25 mouse cellular contexts compared by ENCODE assay signal in genomic region chr6:108644311-108644710, GRCm38 (mm10). TPM values are rescaled to one million over a fixed set of nuclear protein-coding genes. Genes with fewer than 3 reads are reported as not detected.
DNase-seq lines count a peak whose midpoint lies in the region; ATAC-seq and TF ChIP-seq lines count a peak whose summit lies in the region.
"Had no signal": no experiment of that assay in that cellular context is flagged by ENCODE, and none has a peak within 500 bp of the region (broad histone marks: within the 10 kb centered on the region; RNA-seq: fewer than 3 reads in every experiment).

No protein-coding gene starts in this region.

- H3K9ac ChIP-seq in midbrain, embryonic 11.5 days (ENCODE audit: low read length), result no peak overlapping the region
- H3K9ac ChIP-seq in ES-E14 (ENCODE audit: insufficient read depth, low read depth, low read length, poor library complexity, severe bottlenecking), result no peak overlapping the region
- H3K9ac ChIP-seq: embryonic facial prominence, embryonic 13.5 days; embryonic facial prominence, embryonic 15.5 days; forebrain, embryonic 12.5 days had no signal

- no peaks in the 10 kb centered on the region for H3K27me3 ChIP-seq in midbrain, embryonic 11.5 days (ENCODE audit: control insufficient read depth, insufficient read depth, low read length)
- no peaks in the 10 kb centered on the region for H3K27me3 ChIP-seq in midbrain, embryonic 10.5 days (ENCODE audit: low read depth, poor library complexity, severe bottlenecking)
- H3K27me3 ChIP-seq: CH12.LX; embryonic facial prominence, embryonic 13.5 days; embryonic facial prominence, embryonic 15.5 days; forebrain, embryonic 12.5 days had no signal

- peak; percentile 57 for DNase-seq in midbrain, embryonic 11.5 days (ENCODE audit: low spot score, missing footprints)
- DNase-seq in midbrain, embryonic 10.5 days (ENCODE audit: low spot score), result no peak
- DNase-seq in ES-E14 (ENCODE audit: low read depth, low spot score) (peak; percentile 46), ZHBTc4 (ENCODE audit: low read depth, low spot score) (peak; percentile 74)
- no peak for DNase-seq in cerebellum, postnatal 36 days
- no peak for DNase-seq in right cerebral cortex, postnatal 25 days
- DNase-seq: adrenal gland, adult 2 months; adrenal gland, postnatal 10 days; adrenal gland, postnatal 25 days; B cell, adult 2 months; cerebellum, adult 11 months; cerebellum, adult 18-20 months; cerebellum, adult 8-10 months; cerebellum, adult 9-11 months; cerebellum, postnatal 25 days; embryo, embryonic 11 days had no signal

- H3K4me1 ChIP-seq in midbrain, embryonic 11.5 days (ENCODE audit: control insufficient read depth, insufficient read depth, low read length), result no peaks in the 10 kb centered on the region
- H3K4me1 ChIP-seq in midbrain, embryonic 10.5 days, result no peaks in the 10 kb centered on the region
- peaks cover 4 to 11% of the 10 kb centered on the region in 2 experiments; a peak in 2 of 4 replicates for H3K4me1 ChIP-seq in ES-E14 (ENCODE audit: control insufficient read depth in 2 of 2, insufficient read depth in 2 of 2, low read length in 2 of 2, poor library complexity in 1 of 2)
- H3K4me1 ChIP-seq: embryonic facial prominence, embryonic 13.5 days; embryonic facial prominence, embryonic 15.5 days; forebrain, embryonic 12.5 days had no signal

- no peaks in the 10 kb centered on the region for H3K36me3 ChIP-seq in midbrain, embryonic 11.5 days (ENCODE audit: control insufficient read depth, insufficient read depth, low read length)
- no peaks in the 10 kb centered on the region for H3K36me3 ChIP-seq in midbrain, embryonic 10.5 days
- no peaks in the 10 kb centered on the region for H3K36me3 ChIP-seq in ES-E14 (ENCODE audit: control insufficient read depth, insufficient read depth, low read length, poor library complexity, severe bottlenecking)
- H3K36me3 ChIP-seq: embryonic facial prominence, embryonic 13.5 days; embryonic facial prominence, embryonic 15.5 days; forebrain, embryonic 10.5 days; forebrain, embryonic 12.5 days had no signal

- ATAC-seq in midbrain, embryonic 11.5 days (ENCODE audit: low FRiP score), result no peak
- ATAC-seq: CD4-positive, CD25-positive, alpha-beta regulatory T cell, adult 4 months; forebrain, embryonic 14.5 days; forebrain, embryonic 16.5 days had no signal

- in situ Hi-C loops in ES-E14 (cut with MboI; ENCODE audit: low sequenced_read_pairs in 2 of 2, unreplicated experiment in 2 of 2), result no loop called here

- no peak overlapping the region for H3K27ac ChIP-seq in midbrain, embryonic 11.5 days (ENCODE audit: low read depth, low read length)
- H3K27ac ChIP-seq in midbrain, embryonic 10.5 days (replicated peaks), result no peak overlapping the region
- no peak overlapping the region for H3K27ac ChIP-seq in ES-E14 (ENCODE audit: insufficient read depth, low read depth, low read length, poor library complexity, severe bottlenecking)
- H3K27ac ChIP-seq: embryonic facial prominence, embryonic 13.5 days; embryonic facial prominence, embryonic 15.5 days; forebrain, embryonic 10.5 days; forebrain, embryonic 12.5 days had no signal

- no peak overlapping the region for H3K4me2 ChIP-seq in midbrain, embryonic 11.5 days
- H3K4me2 ChIP-seq: embryonic facial prominence, embryonic 13.5 days; embryonic facial prominence, embryonic 15.5 days; forebrain, embryonic 12.5 days had no signal

- H3K9me3 ChIP-seq in midbrain, embryonic 11.5 days (ENCODE audit: control insufficient read depth, low read length), result no peaks in the 10 kb centered on the region
- no peaks in the 10 kb centered on the region for H3K9me3 ChIP-seq in midbrain, embryonic 10.5 days (replicated peaks)
- no peaks in the 10 kb centered on the region for H3K9me3 ChIP-seq in ES-E14 (ENCODE audit: control insufficient read depth, insufficient read depth, low read depth, low read length)
- H3K9me3 ChIP-seq: embryonic facial prominence, embryonic 13.5 days; embryonic facial prominence, embryonic 15.5 days; forebrain, embryonic 10.5 days; forebrain, embryonic 12.5 days had no signal

- no peak overlapping the region for H3K4me3 ChIP-seq in midbrain, embryonic 11.5 days (ENCODE audit: low read depth, low read length)
- H3K4me3 ChIP-seq in midbrain, embryonic 10.5 days, result no peak overlapping the region
- no peak overlapping the region for H3K4me3 ChIP-seq in ES-E14 (ENCODE audit: insufficient read depth in 1 of 2, low read depth in 1 of 2, low read length in 2 of 2, poor library complexity in 1 of 2, severe bottlenecking in 1 of 2)
- H3K4me3 ChIP-seq: embryonic facial prominence, embryonic 13.5 days; embryonic facial prominence, embryonic 15.5 days; erythroblast, embryonic 14.5 days; forebrain, embryonic 10.5 days; forebrain, embryonic 12.5 days had no signal

- 52% methylated on average over 5 of the region's 5 CpGs for WGBS in midbrain, embryonic 11.5 days
- 46% methylated on average over 5 of the region's 5 CpGs for WGBS in midbrain, embryonic 10.5 days

TF ChIP-seq in ES-E14, 5 proteins besides CTCF, POLR2A, EP300 and RAD21:
- TF ChIP-seq ZNF384 (IDR thresholded peaks at IDR 0.05; ENCODE audit: low read depth, low read length), result no peak
- no peak for TF ChIP-seq MAFK (IDR thresholded peaks at IDR 0.05; ENCODE audit: insufficient read depth, low read depth, low read length)
- TF ChIP-seq ZC3H11A (IDR thresholded peaks at IDR 0.05; ENCODE audit: borderline replicate concordance, low read depth, low read length), result no peak
- TF ChIP-seq HCFC1 (IDR thresholded peaks at IDR 0.05; ENCODE audit: borderline replicate concordance, insufficient read depth, low read length), result no peak
- no peak for TF ChIP-seq CHD2 (IDR thresholded peaks at IDR 0.05; ENCODE audit: low read depth, low read length)

RNA-seq across cellular contexts. Expression of gene Bhlhe40, which starts 16.1 kb away (rescaled TPM):
- polyA plus RNA-seq in midbrain, embryonic 11.5 days (2014; fragmentation: Nextera tagmentation; extraction: Ambion mirVana), result 1.7 and 2.1 TPM in 2 replicates
- 1.8 and 1.9 TPM in 2 replicates for polyA plus RNA-seq in midbrain, embryonic 10.5 days (2016; fragmentation: Nextera tagmentation; extraction: Ambion mirVana)
- total RNA-seq in ES-E14 (2012; rRNA removed), result 13.0 and 15.8 TPM in 2 replicates

Comparison
In these comparisons a context has a peak if more than half of its experiments do, and no peak if none do; other contexts are left out.
1. DNase-seq: peak in midbrain, embryonic 11.5 days (single experiment), ES-E14 (single experiment) and ZHBTc4 (single experiment); none in midbrain, embryonic 10.5 days (single experiment), cerebellum, postnatal 36 days (0 of 2) and right cerebral cortex, postnatal 25 days (single experiment).